Mouse (Mus musculus) right cerebral cortex, adult 18-20 months (tissue): ENCODE results near the gene Atp6v1e1.
"Not testable (repeated sequence)": the region's sequence is repeated elsewhere in the genome, so short reads cannot be mapped to it uniquely, and the experiment has no call there.

ENCODE experiments used
- DNase-seq: peaks from one replicate; pipeline ENCODE4 v3.0.0; 2022; ENCODE audit warnings: mixed read lengths

Atp6v1e1 gene

DNA sequence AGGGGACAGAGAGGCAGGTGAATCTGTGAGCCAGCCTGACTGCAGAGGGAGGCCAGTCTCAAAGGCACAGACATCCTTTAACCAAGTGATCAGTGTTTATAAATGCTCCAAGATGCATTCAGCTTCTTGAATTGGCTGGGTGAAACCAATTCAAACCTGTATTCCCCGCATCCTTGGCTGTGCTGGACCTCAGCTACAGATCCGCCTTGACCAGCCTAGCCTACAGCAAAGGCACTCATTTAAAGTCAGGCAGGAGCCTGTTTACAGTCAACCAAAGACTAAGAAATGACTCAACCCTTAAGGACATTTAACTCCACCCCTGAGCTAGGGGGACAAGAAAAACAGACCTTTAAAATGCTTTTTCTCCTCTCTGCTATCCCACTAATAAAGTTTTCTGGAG lies 3.3 kb downstream of the Atp6v1e1 start:
- no peak for DNase-seq

DNA sequence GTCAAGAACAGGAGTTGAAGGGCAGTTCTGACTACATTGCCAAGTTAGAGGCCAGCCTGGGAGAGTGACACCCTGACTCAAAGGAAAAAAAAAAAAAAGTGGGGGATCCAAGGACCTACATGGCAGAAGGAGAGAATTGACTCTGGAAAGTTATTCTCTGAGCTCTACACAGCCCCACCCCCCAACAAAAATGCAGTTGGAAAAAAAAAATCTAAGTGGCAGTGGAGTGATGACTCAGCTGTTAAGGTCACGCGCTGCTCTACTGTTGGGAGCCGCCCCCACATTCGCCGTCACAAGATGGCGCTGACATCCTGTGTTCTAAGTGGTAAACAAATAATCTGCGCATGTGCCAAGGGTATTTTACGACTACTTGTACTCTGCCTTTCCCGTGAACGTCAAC lies 10.6 kb downstream of the Atp6v1e1 start:
- DNase-seq, result not testable (repeated sequence)

DNA sequence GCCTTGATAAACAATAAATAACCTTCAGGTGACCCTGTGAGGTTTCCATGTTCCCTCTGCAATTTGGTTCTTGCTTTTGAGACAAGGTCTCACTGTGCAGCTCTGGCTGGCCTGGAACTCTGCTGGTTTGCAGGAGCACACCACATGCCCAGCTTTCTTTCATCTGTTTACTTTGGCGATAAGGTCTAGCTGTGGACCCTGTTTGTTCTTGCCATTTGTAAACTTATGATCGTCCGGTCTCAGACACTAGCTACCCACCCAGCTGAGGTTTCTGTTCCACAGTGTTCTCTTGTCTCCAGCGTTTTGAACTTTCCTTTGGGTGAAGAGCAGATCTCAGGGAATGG lies 14.9 kb downstream of the Atp6v1e1 start:
- DNase-seq, result no peak

DNA sequence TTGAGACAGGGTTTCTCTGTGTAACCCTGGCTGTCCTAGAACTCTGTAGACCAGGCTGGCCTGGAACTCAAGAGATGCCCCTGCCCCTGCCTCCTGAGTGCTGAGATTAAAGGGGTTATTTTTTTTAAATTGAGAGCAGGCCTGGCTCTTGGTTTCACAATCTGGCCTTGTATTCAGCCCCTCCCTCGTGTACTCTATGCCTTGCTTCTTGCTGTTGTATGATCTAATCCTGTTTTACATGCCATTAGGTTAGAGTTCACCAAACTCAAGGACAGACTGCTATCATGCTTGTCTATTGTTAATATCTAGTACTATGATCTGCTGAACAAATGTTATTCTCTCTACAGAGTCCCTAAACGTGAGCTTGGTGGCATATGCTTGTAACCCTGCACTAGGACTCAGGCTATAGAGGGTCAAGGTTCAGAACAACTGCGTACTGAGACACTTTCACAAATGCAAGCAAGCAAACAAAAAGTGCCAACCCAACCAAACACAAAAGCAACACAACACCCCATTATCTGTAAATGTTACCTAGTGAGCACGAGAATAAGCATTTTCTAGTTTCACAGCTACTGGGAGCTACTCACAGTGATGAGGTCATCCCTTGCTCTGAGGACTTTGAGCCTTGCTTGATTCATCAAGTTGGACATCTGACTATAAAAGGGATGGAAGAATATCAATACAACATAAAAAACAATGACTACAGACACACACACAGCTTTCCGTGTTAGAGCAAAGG lies 15.4 kb downstream of the Atp6v1e1 start:
- no peak for DNase-seq

DNA sequence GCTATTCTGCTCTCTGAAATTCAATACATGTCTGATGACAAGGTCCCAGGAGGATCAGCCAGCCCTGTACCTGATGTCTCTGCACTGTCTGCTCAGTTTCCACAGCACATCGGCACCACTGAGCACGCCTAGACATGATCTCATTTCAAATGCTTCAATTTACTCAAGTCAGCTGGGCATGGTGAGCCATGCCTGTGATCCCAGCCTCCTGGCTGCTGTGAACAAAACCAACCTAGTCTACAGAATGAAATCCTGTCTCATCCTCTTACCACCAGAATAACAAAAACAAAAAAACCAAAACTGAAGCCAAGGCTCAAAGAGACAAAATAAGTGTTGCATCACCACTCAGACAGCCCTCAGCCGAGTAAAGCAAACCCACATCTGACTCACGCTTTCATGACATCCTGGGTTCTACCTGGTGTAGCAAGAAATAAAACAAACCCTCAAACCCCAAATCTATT lies 23.0 kb downstream of the Atp6v1e1 start:
- peak; percentile 33 for DNase-seq

DNA sequence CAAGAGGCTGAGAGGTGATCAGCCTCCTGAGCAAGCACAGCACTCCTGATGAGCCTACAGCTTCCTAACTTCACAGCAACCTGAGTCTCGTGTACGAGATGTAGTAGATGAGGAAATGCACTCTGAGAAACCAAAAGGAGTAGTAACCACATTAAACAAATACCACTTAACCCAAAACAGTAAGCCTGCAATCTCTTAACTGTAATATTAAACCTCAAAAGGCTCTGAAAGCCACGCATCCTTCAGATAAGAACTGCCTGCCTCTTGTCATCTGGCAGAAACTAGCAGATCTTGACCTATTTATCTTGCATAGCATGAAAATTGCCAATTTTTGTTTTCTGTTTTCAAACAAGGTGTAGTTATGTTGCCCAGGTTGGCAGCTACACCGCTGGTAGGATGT lies 23.7 kb downstream of the Atp6v1e1 start:
- no peak for DNase-seq

DNA sequence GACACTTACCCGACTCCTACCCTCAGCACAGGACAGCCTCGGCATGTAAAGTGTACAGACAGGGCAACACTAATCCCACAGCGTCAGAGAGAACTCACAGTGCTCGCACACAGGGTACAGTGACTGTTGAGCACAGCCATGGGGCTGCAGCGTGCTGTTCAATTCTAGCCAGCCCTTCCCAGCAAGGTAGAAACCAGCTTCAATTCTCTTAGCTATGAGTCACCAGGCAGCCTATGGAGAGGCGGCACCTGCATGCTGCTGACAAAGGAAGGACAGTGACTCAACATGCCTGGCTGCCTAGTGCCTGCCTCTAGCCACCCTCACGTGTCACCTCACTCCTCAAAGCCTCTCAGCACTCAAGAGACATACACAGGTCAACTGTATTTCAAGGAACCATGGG lies 24.6 kb downstream of the Atp6v1e1 start:
- DNase-seq, result peak; percentile 73

DNA sequence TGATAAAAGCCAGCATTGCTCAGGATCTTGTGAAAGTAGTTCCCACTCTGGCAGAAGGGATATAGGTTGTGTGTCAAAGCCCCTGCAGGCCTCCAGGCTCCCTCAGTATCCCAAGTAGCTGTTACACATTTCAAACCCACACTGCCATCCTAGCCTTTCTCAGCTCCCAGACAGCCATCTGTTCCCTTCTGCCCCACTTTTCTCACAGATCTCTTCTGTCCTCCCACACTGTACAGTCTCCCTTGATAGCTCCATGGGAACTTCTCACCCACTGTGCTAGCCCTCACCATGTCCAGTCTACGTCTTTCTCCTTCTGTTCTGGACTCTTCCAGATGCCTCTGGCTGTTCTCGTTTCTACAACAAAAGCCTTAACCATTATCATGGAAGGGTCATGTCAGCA lies 26.5 kb downstream of the Atp6v1e1 start:
- peak; percentile 83 for DNase-seq

DNA sequence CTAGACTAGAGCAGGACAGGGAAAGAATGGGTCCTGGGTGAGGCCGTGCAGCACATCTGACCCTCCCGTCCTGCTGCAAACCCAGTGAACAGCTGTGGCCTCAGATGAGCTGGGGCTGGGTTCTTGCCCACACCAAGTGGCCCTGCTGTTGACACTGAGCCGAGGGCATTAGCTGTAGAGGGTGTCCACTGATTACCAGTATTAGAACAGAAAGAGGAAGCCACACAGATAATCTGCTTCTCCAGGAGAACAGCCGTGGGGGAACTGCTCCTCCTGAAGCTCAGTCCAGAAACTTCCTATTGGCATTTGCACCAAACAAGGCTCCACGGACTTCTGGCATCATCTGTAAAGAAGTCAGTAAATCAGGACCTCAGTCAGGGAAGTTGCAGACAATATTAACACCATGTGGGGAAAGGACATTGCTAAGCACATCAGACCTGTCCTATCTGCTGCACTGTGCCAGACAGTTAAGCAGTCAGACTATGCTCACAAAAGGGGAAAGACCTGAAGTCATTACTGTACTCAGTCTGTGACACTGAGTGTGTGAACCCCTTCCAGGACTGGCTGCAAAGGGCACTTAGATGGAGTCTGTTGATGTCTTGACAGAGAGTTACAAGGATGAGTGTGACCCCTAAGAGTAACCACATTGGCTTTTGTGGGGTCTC lies 27.0 kb downstream of the Atp6v1e1 start:
- no peak for DNase-seq

DNA sequence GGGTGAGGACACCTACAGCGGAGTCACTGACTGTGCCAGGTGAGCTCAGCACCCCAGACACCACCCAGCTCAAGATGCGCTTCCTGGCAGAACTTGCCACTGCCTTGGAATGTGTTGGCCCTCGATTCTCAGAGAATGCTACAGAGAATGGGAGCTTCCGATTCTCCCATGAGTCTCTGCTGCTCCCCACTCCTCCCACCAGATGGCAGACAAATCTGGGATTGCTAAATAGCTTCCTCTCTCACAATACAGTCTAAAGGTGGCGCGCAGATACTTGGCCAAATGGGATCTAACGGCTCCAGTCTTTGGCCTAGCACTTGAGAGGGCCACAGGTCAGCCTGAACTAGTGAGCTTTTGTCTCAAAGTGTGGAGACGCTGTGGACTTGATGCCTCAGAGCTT lies 29.6 kb downstream of the Atp6v1e1 start:
- DNase-seq, result peak; percentile 51

DNA sequence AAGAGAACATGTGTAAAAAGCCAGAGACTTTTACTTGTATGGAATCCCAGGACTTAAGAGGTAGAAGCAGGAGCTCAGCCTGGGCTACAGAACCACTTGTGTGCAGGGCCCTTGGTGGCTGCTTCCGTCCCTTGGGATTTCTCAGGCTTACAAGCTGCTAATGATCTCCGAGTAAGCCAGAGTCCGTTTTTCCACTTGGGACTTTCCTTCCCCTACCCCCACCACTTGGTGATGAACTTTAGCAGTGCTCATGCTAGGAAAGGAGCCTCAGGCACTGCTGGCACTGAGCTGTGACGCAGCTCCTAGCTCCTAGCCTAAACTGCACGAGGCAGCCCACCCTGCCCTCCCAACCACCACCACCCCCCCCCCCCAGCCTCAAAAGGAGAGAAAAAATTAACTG lies 31.9 kb downstream of the Atp6v1e1 start:
- DNase-seq, result no peak

DNA sequence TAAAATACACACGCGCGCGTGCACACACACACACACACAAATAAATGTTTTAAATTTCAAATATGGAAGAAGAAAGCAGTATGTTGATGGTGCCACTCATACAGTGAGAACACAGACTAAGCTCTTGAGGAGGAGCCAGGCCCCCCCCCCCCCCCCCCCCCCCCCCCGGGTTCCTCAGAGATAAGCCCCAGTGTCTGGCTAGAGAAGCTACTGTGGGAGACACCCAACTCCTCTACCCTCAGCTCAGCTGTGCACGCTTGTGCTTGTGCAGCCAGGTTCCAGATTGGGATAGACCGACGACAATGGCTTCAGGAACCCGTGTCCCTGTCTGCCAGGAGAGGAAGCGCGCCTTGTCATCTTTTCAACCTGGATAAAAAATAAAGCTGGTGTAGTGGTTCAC lies 32.4 kb downstream of the Atp6v1e1 start:
- no peak for DNase-seq

DNA sequence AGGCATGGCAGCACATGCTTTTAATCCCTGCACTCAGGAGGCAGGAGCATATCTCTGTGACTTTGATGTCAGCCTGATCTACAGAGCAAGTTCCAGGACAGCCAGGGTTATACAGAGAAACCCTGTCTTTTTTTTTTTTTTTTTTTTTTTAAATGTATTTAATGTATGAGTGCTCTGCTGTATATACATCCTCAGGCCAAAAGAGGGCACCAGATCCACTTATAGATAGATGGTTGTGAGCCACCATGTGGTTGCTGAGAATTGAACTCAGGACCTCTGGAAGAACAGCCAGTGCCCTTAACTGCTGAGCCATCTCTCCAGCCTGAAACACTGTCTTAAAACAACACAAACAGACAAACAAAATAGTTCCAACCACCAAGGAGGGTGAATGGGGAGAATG lies 33.7 kb downstream of the Atp6v1e1 start:
- DNase-seq, result no peak

DNA sequence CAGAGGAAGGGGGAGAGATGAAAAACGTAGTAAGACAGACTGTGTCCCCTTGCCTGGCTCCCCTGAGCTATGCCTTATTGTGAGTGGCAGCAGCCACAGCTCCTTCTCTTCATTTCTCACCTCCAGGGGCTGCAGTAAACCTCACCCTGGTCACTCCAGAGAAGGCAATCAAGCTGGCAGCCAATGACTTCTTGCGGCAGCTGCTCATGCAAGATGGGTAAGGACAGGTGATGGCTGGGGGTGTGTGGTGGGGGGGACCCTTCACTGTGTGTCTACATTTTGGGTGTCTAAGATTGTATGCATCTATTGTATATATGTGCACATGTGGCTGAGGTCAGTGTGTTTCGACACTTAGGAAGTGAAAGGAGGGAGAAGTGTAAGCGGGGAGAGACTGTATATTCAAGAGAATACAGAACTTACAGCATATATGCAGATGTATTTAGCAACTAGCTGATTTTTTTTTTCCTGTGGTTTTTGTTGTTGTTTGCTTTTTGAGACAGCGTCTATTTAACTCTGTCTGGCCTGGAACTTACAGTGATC lies 34.5 kb downstream of the Atp6v1e1 start:
- DNase-seq, result no peak

DNA sequence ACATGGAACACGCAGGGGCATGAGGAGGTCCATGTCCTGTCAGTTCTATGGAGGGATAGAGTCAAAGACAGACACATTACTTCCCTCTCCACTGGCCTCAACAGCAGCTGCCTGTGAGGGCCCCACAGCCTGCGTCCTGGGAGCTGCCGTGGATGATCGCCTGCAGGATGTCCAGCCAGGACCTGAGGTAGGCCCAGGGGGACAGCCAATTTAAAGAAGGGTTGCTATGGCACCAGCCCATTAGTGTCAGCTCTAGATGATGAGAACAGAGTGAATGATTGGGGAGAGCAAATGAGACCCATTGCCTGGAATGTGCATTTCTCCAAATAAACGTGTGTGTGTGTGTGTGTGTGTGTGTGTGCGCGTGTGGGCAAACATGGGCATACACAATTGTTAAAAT lies 38.2 kb downstream of the Atp6v1e1 start:
- no peak for DNase-seq

DNA sequence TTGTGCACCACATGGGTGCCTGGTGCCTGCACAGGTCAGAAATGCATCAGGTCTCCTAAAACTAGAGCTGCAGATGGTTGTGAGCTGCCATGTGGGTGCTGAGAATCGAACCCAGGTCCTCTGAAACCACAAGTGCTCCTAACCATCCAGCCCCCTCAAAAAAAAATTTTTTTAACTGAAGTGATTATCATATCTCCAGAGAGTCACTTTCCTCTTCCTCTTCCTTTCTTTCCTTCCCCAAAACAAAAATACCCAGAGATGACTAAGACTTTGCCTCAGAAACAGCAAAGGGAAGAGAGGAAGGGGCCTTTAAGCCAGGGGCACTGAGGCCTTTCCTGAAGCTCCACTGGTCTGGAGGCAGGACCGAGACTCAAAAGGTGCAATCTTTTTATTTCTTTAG lies 39.6 kb downstream of the Atp6v1e1 start:
- no peak for DNase-seq

DNA sequence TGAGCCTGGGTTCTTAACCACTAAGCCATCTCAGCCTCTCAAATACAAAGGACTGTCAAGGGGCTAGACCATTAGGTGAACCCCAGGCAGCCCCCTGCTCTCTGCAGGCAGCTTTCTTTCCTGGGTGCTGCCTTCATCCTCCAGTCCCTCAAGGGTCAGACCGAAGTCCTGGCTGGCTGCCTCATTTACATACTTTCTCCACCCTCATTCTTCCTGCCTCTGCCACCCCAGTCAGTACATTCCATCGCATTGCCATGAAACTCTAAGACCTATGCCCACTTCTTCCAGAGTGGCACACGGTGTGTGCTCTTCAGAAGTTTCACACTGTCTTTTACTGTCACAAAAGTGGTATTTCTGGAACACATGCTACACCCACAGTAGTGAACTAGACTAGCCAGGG lies 44.4 kb downstream of the Atp6v1e1 start:
- no peak for DNase-seq

DNA sequence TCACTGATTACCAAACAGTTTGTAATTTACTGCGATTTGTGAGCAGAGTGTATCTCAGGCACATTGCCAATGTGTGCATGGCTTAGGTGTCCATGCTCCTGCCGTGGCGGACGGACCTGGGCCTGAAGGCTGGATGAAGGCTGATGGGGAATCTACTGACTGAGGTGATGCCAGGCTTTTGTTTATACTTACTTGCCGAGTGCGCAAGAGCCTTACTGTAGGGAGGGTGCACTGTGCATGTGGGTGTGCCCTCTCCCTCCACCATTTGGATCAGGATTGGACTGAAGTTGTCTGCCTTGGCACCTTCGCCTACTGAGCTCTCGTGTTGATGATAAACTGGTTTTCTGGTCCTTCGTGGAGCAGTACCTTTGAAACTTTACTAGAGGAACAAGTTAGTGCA lies 45.1 kb downstream of the Atp6v1e1 start:
- no peak for DNase-seq

DNA sequence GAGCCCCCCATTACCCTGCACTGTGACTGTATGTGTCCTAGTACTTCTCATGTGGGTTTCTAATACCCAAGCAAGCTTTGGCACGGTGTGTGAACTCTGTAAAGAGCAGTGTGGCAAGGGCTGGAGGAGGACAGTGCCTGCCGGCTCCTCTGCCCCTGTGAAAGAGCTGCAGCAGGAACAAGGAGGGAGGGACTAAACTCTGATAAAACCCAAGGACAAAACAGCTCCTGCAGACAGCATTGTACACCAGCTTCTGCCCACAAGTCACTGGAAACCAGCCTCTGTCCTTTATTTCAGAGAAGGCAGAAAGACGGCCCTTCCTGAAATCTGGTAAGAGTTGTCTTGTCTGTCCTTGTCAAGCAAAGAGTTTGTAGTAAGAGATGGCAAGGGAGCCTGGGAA lies 46.3 kb downstream of the Atp6v1e1 start:
- no peak for DNase-seq

DNA sequence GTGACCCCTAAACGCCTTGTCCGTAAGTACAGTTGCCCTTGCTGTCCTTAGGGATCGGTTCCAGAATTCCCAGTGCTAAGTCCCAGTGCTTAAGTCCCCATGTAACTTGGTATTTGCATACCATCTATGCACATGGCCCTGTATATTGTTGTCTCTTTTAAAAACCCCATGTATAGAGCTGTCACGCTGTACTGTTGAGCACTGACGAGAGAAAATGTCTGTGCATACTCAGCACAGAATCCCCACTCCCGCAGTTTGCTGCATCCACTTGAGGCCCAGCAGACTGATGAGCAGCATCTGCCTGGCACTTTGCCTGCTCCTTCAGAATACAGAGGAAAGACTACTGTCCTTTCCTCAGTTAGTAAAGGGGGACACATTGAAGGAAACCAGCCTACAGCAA lies 48.8 kb downstream of the Atp6v1e1 start:
- no peak for DNase-seq

DNA sequence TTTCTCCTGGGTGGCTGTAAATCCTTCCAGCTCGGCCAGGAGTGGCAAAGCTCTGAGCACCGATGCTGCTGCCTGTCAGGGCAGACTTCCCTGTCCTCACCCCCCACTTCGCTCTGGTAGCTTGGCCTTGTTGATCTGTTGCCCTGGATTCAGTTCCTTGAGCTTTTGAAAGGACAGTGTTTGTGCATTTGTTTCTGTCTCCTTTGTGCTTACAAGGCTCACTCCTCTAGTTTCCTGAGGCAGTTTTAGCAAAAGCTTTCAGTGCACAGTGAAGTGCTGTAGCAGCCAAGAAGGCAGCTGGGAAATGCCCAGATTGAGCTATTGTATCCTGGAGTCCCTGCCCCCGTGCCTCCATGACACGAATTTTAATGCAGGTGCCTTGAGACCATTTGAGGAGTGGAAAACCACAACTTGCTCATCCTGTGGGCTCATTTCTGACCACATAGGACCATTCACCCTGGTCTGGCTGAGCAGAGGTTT lies 49.4 kb downstream of the Atp6v1e1 start, which contains the start of gene Slc25a18:
Gene Slc25a18 (plus strand): TSS at position 430 of the 480 bp plus-strand sequence.
- DNase-seq, result peak; percentile 51

DNA sequence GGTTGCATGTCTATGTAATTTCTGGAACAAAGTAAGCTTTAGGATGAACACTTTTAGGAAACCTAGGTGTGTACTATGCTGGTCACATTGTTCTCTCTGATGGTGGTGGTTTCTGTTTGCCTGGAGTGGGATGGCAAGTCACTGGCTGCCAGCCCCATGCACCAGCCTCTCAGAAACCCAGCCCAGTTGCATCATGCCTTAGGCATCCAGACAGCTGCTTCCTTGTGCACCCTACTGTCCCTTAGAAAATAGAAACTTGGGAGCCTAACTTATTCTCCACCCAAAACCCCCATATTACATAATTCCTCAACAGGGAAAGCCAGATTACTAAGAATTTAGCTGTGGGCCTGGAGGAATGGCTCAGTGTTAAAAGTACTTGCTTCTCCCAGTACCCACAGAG lies 50.6 kb downstream of the Atp6v1e1 start:
- DNase-seq, result no peak

DNA sequence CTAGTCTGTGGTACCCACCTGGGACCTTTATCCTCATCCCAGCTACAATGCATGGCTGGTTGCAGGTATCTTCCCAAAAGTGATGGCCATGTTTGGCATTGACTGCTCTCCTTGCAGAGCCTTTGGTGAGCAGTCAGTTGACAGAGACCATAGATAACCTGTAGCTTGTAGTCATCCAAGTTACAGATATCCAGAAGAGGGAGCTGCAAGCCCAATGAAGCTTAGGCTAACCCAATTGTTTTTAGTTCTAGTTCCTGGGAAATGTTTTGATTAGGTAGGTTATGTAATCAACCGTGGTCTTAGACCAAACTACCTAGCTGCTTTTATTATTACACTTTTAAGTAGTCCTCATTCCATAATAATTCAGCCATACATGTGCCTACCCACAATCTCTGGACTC lies 51.2 kb downstream of the Atp6v1e1 start:
- no peak for DNase-seq

DNA sequence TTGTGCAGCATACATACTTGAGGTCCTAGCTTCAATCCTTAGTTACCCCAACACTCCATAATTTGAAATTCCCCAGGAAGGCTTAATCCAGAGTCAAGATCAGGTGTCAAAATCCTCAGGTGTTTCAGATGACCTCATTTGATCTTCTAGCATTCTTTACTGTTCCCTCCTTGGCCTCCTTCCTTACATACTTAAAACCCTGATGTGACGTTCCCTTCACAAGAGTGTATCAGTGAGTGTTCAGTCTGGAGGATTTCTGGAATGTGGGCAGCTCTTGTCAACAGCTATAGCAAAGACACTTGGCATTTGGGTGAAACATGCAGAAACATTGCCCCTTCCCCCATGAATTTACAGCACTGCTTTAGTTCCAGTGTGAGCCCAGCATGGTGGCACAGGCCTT lies 52.6 kb downstream of the Atp6v1e1 start:
- DNase-seq, result no peak
